Mouse (Mus musculus) heart, adult 2 months (tissue): ENCODE data around the gene Nuak1. TPM values are rescaled to one million over a fixed set of nuclear protein-coding genes. Genes with fewer than 3 reads are reported as not detected.

Experiments used
- DNase-seq, 2 experiments: peaks; one replicate each; pipeline ENCODE4 v3.0.0; 2021
- H3K27ac ChIP-seq: fragments of 200-600 bp; 2 replicates; pipeline ENCODE4 v1.8.1; 2022
- H3K27me3 ChIP-seq: fragments of 200-500 bp; 2 replicates; pipeline ENCODE4 v1.6.1; 2012; ENCODE audit warnings: mild to moderate bottlenecking, low read length, inconsistent platforms, mixed read lengths; ENCODE audit not compliant: control insufficient read depth, insufficient read depth
- H3K36me3 ChIP-seq: fragments of 200-500 bp; 2 replicates; pipeline ENCODE4 v1.6.1; 2012; ENCODE audit warnings: low read length, inconsistent platforms; ENCODE audit not compliant: control insufficient read depth, insufficient read depth
- H3K4me1 ChIP-seq: fragments of 200-500 bp; 2 replicates; pipeline ENCODE4 v1.6.1; 2011; ENCODE audit warnings: low read length; ENCODE audit not compliant: control insufficient read depth, insufficient read depth
- H3K4me3 ChIP-seq: fragments of 200-600 bp; 2 replicates; pipeline ENCODE4 v1.8.1; 2022
- H3K79me2 ChIP-seq: fragments of 200-500 bp; replicated peaks from 2 replicates; pipeline ENCODE4 v1.6.1; 2012; ENCODE audit warnings: mild to moderate bottlenecking, inconsistent platforms, low read length, moderate library complexity, mixed read lengths; ENCODE audit not compliant: control insufficient read depth, insufficient read depth
- H3K9ac ChIP-seq: fragments of 200-500 bp; 2 replicates; pipeline ENCODE4 v1.6.1; 2012; ENCODE audit warnings: low read depth, mild to moderate bottlenecking, control low read depth, inconsistent platforms, low read length, mixed read lengths
- CTCF ChIP-seq: fragments of 200-600 bp; IDR thresholded peaks from 2 replicates; pipeline ENCODE4 v1.8.1; 2022; ENCODE audit warnings: antibody characterized with exemption, mild to moderate bottlenecking, moderate library complexity
- EP300 ChIP-seq: fragments of 200-500 bp; IDR thresholded peaks from 2 replicates; pipeline ENCODE4 v1.6.1; 2011; ENCODE audit warnings: low read depth, low read length, control low read depth; ENCODE audit not compliant: insufficient read depth
- POLR2A ChIP-seq: fragments of 200-500 bp; IDR thresholded peaks from 2 replicates; pipeline ENCODE4 v1.6.1; 2011; ENCODE audit warnings: mild to moderate bottlenecking, low read depth, low read length, control low read depth; ENCODE audit not compliant: insufficient read depth
- WGBS: fragments of 180-500 bp; shearing (Covaris S2); methylation state at CpG from one replicate; pipeline ENCODE4 v1.1.7; 2018; 5-methylcytosine and 5-hydroxymethylcytosine counted together
- intact Hi-C: fragments of 180-260 bp; cut with DNase I; formaldehyde crosslinking; loops from one replicate; pipeline ENCODE4 v1.15.1; 2025
- polyA plus RNA-seq: library from polyadenylated mRNA; depleted of rRNA; stranded (reverse); fragments of >200 nt; gene quantifications from 2 replicates; pipeline ENCODE4 v1.2.3, GENCODE M21; 2012
- total RNA-seq, 2 experiments: library from RNA; stranded (reverse); gene quantifications; 2 replicates each; pipeline ENCODE4 v1.2.3; 2021

Gene Nuak1
- total and polyA plus RNA-seq, 3 experiments: 15.3 to 29.0 (median 27.0) TPM

- no peak for TF ChIP-seq POLR2A
- TF ChIP-seq EP300: peak; percentile 75; the same call in 1 of the 2 replicates
- TF ChIP-seq CTCF: peak; percentile 80
- intact Hi-C loops: loop anchor here (1.0 to 5.0 kb wide), 2 partner anchors 433 to 631 kb away; no protein-coding TSS in a partner anchor
- Histone ChIP-seq H3K4me3 (no peak overlapping the region), H3K27me3 (no peaks in the 10 kb centered on the region), H3K9ac (no peak overlapping the region), H3K27ac (no peak overlapping the region; the same call in 1 of the 2 replicates), H3K36me3 (no peaks in the 10 kb centered on the region), H3K79me2 (no peaks in the 10 kb centered on the region), H3K4me1 (no peaks in the 10 kb centered on the region)
- peak; percentile 80 to 87 for DNase-seq
- 3% methylated on average over 10 of the region's 10 CpGs for WGBS
Observed at GRCm38 (mm10) chr10:84450654-84451053, 10.3 kb upstream of the Nuak1 start.

GRCm38 (mm10) chr10:84449733-84450132 is 9.3 kb upstream of the Nuak1 start:
- no peak overlapping the region for H3K4me3 ChIP-seq
- H3K9ac ChIP-seq: no peak overlapping the region; the same call in 1 of the 2 replicates
- 87% methylated on average over 8 of the region's 8 CpGs for WGBS
- no peak for TF ChIP-seq EP300
- no peak for TF ChIP-seq CTCF
- TF ChIP-seq POLR2A: no peak
- no peaks in the 10 kb centered on the region for H3K79me2 ChIP-seq
- DNase-seq: no peak
- no peaks in the 10 kb centered on the region for H3K4me1 ChIP-seq
- intact Hi-C loops: loop anchor here (1.0 to 5.0 kb wide), 2 partner anchors 432 to 630 kb away; no protein-coding TSS in a partner anchor
- no peaks in the 10 kb centered on the region for H3K27me3 ChIP-seq
- no peak overlapping the region; the same call in 1 of the 2 replicates for H3K27ac ChIP-seq
- no peaks in the 10 kb centered on the region for H3K36me3 ChIP-seq

- 0 out of 2 replicates have a peak, but pooled peaks cover 1% of the 10 kb centered on the region for H3K4me1 ChIP-seq
- H3K9ac ChIP-seq: no peak overlapping the region
- no peaks in the 10 kb centered on the region for H3K27me3 ChIP-seq
- no peak overlapping the region for H3K4me3 ChIP-seq
- H3K36me3 ChIP-seq: no peaks in the 10 kb centered on the region
- H3K79me2 ChIP-seq: no peaks in the 10 kb centered on the region
- intact Hi-C loops: no loop called here
- peak in 1 of 2 experiments; percentile 56 for DNase-seq
- peak overlapping the region; percentile 32 for H3K27ac ChIP-seq
- TF ChIP-seq POLR2A (0 out of 2 replicates have a peak, but pooled peaks have one; percentile 11), EP300 (0 out of 2 replicates have a peak, but pooled peaks have one; percentile 44), CTCF (no peak)
- WGBS: 46% methylated on average over 8 of the region's 8 CpGs
Observed at GRCm38 (mm10) chr10:84447411-84447821, 7.0 kb upstream of the Nuak1 start.

DNA sequence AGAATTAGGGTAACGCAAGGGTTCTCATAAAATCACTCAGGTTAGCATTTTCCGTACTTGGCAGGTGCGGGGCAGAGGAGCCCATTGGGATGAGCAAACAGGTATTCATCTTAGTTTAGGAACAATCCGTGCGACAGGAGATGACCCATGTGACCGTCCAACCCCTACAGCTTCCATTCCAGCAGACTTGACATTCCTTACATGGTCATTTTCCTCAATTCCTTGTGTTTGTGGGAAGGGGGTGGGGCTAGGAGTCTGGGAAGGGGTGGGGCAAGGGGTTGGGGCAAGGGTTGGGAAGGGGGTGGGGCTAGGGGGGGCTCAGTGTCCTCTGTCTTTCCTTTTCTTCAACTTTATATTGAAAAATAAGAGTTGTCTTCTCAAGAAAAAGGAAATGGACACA is 6.3 kb upstream of the Nuak1 start:
- intact Hi-C loops: no loop called here
- TF ChIP-seq CTCF (no peak), POLR2A (no peak), EP300 (no peak)
- 87% methylated on average over 6 of the region's 6 CpGs for WGBS
- DNase-seq: no peak
- Histone ChIP-seq H3K27me3 (no peaks in the 10 kb centered on the region), H3K79me2 (no peaks in the 10 kb centered on the region), H3K4me1 (peaks cover 4% of the 10 kb centered on the region; the same call in 1 of the 2 replicates), H3K9ac (no peak overlapping the region), H3K4me3 (no peak overlapping the region), H3K27ac (no peak overlapping the region), H3K36me3 (no peaks in the 10 kb centered on the region)

- no peak overlapping the region for H3K27ac ChIP-seq
- H3K27me3 ChIP-seq: no peaks in the 10 kb centered on the region
- intact Hi-C loops: loop anchor here (5.0 kb wide), 1 partner anchor 507 kb away; no protein-coding TSS in a partner anchor
- no peak overlapping the region for H3K9ac ChIP-seq
- no peaks in the 10 kb centered on the region for H3K36me3 ChIP-seq
- no peak for TF ChIP-seq POLR2A
- peak; percentile 32 for TF ChIP-seq CTCF
- no peak overlapping the region for H3K4me3 ChIP-seq
- DNase-seq: no peak
- WGBS: 59% methylated on average over 9 of the region's 9 CpGs
- H3K4me1 ChIP-seq: peaks cover 4% of the 10 kb centered on the region; the same call in 1 of the 2 replicates
- no peaks in the 10 kb centered on the region for H3K79me2 ChIP-seq
Observed at GRCm38 (mm10) chr10:84444396-84444795, 4.0 kb upstream of the Nuak1 start.

DNA sequence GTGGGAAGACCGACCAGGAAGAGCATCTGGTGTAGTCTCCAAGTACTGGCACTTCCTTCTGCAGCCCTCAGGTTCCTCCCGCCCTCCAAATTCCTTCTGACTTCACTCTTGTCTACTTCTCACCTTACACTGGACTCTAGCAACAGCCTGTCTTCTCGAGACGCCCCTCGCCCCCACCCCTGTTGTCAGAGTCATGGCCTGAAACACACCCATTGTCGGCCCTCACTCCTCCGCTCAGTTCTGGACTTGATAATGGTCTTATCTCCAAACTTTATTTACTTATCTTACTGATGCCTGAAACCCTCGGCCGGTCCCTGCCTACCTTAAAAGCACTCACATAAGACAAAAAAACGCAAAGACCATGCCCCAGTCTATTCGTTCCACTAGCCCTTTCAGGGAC is 1.4 kb upstream of the Nuak1 start:
- Histone ChIP-seq H3K36me3 (no peaks in the 10 kb centered on the region), H3K9ac (peak overlapping the region; percentile 23; the same call in 1 of the 2 replicates), H3K27me3 (no peaks in the 10 kb centered on the region), H3K4me1 (peaks cover 10% of the 10 kb centered on the region), H3K27ac (peak overlapping the region; percentile 100), H3K4me3 (peak overlapping the region; percentile 86), H3K79me2 (no peaks in the 10 kb centered on the region; the same call in 1 of the 2 replicates)
- 24% methylated on average over 11 of the region's 11 CpGs for WGBS
- intact Hi-C loops: loop anchor here (5.0 kb wide), 1 partner anchor 505 kb away; no protein-coding TSS in a partner anchor
- TF ChIP-seq POLR2A (no peak), CTCF (no peak)
- no peak for DNase-seq
